ENCODE assay signal across 7 mouse cellular contexts in genomic region chr9:62550661-62551093, GRCm38 (mm10). TPM values are rescaled to one million over a fixed set of nuclear protein-coding genes. Genes with fewer than 3 reads are reported as not detected.
DNase-seq lines count a peak whose midpoint lies in the region; ATAC-seq and TF ChIP-seq lines count a peak whose summit lies in the region.

No protein-coding gene starts in this region.

- no peak overlapping the region for H3K27ac ChIP-seq in intestine, embryonic 16.5 days (ENCODE audit: low read length)
- no peak overlapping the region for H3K27ac ChIP-seq in liver, postnatal 0 days (ENCODE audit: low read depth)

- 47% methylated on average over 11 of the region's 11 CpGs for WGBS in intestine, embryonic 16.5 days
- 44% methylated on average over 11 of the region's 11 CpGs for WGBS in liver, postnatal 0 days (ENCODE audit: insufficient replicate concordance)

- H3K4me2 ChIP-seq in intestine, embryonic 16.5 days (ENCODE audit: low read depth, low read length) = no peak overlapping the region
- H3K4me2 ChIP-seq in liver, postnatal 0 days (ENCODE audit: low read depth, low read length) = no peak overlapping the region

- ATAC-seq in intestine, embryonic 16.5 days = peak; percentile 52; the same call in 1 of the 2 replicates
- ATAC-seq in liver, postnatal 0 days = peak; percentile 54; the same call in 1 of the 2 replicates

- peak; percentile 80 for TF ChIP-seq CTCF in liver, postnatal 0 days (IDR thresholded peaks at IDR 0.05; ENCODE audit: low read depth)

- H3K9me3 ChIP-seq in intestine, embryonic 16.5 days (ENCODE audit: control insufficient read depth, low read length) = no peaks in the 10 kb centered on the region
- no peaks in the 10 kb centered on the region for H3K9me3 ChIP-seq in liver, postnatal 0 days (ENCODE audit: low read length)

- no peaks in the 10 kb centered on the region for H3K4me1 ChIP-seq in intestine, embryonic 16.5 days (ENCODE audit: control insufficient read depth, insufficient read depth, low read length)
- no peaks in the 10 kb centered on the region for H3K4me1 ChIP-seq in liver, postnatal 0 days (ENCODE audit: insufficient read depth)

- H3K27me3 ChIP-seq in intestine, embryonic 16.5 days (replicated peaks; ENCODE audit: control insufficient read depth, insufficient read depth, low read length) = no peaks in the 10 kb centered on the region
- no peaks in the 10 kb centered on the region for H3K27me3 ChIP-seq in liver, postnatal 0 days (ENCODE audit: insufficient read depth, low read length)

- H3K4me3 ChIP-seq in intestine, embryonic 16.5 days (ENCODE audit: low read length) = no peak overlapping the region
- no peak overlapping the region for H3K4me3 ChIP-seq in liver, postnatal 0 days (ENCODE audit: low read depth, low read length)

- H3K36me3 ChIP-seq in intestine, embryonic 16.5 days (ENCODE audit: control insufficient read depth, insufficient read depth, low read length) = no peaks in the 10 kb centered on the region
- no peaks in the 10 kb centered on the region for H3K36me3 ChIP-seq in liver, postnatal 0 days (replicated peaks; ENCODE audit: insufficient read depth, low read length)

- H3K9ac ChIP-seq in intestine, embryonic 16.5 days (ENCODE audit: low read depth, low read length) = no peak overlapping the region
- no peak overlapping the region for H3K9ac ChIP-seq in liver, postnatal 0 days (replicated peaks)

- no peak for TF ChIP-seq EP300 in liver, postnatal 0 days (IDR thresholded peaks at IDR 0.05; ENCODE audit: low read depth)

- peak; percentile 45 to 77 for DNase-seq in urinary bladder, adult 18-20 months (ENCODE audit: low spot score in 2 of 2)
- DNase-seq in urinary bladder, postnatal 10 days (ENCODE audit: low spot score) = no peak
- DNase-seq in adrenal gland, adult 2 months = peak; percentile 82
- peak; percentile 69 for DNase-seq in embryo, embryonic 11 days
- peak; percentile 79 for DNase-seq in liver, postnatal 0 days
- DNase-seq in spleen, postnatal 36 days (ENCODE audit: low spot score in 2 of 2) = peak; percentile 51 to 53

RNA-seq across cellular contexts. Expression of gene Coro2b, which starts 13.8 kb away (rescaled TPM):
- 10 to 100 TPM; 13.1 to 15.3 TPM for total RNA-seq in adrenal gland, adult 2 months (2021)
- 14.3 and 15.5 TPM in 2 replicates for polyA plus RNA-seq in adrenal gland, adult 2 months (2012; rRNA removed)
- 7.0 and 8.2 TPM in 2 replicates for polyA plus RNA-seq in intestine, embryonic 16.5 days (2015; fragmentation: Nextera tagmentation; extraction: Ambion mirVana)
- 0.87 and 0.89 TPM in 2 replicates for polyA plus RNA-seq in liver, postnatal 0 days (2015; fragmentation: Nextera tagmentation; extraction: Ambion mirVana)
